Mouse (Mus musculus): ENCODE data around the gene Pmepa1.

DNA sequence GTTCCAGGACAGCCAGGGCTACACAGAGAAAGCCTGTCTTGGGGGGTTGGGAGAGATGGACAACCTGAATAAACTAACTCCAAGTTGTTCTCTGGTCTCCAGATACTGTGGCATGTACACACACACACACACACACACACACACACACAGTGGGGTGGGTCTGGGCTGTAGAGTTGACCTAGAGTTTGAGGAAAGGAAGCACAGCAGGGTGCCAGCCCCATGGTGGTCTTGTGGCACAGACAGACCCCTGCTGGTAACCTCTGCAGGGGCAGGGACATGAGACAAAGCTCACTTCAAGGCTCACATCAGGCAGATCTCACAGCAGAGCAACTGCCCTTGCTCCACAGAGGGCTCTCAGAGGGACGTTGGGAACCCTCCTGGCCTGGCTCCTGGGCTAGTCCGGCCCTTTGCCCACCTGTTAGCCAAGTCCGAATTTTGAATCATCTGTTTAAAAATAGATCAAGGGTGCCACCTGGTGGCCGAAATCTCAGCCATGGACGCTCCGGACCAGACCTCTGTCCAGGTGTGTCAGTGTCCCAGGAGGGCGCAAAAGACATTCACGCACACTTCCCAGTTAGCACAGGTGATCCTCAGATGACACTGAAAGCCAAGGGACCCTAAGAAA, 92.4 kb downstream of the Pmepa1 start:
- TF ChIP-seq CTCF (conservative IDR thresholded peaks at IDR 0.05; ENCODE audit: low read length) = peak; percentile 56
- no peak for TF ChIP-seq NANOG (IDR thresholded peaks at IDR 0.05; ENCODE audit: borderline replicate concordance, low read length)

Measured in E14TG2a.4 (cell line).